8 mouse cellular contexts compared by ENCODE assay signal in genomic region chr2:126676122-126676515, GRCm38 (mm10). TPM values are rescaled to one million over a fixed set of nuclear protein-coding genes. Genes with fewer than 3 reads are reported as not detected.
A peak's percentile ranks its signal among the peaks of the same experiment; 100 is the strongest.
DNase-seq lines count a peak whose midpoint lies in the region; ATAC-seq and TF ChIP-seq lines count a peak whose summit lies in the region.

Gabpb1 (minus strand) TSS chr2:126676337.

- H3K79me2 ChIP-seq in heart, adult 2 months (replicated peaks; ENCODE audit: control insufficient read depth, insufficient read depth, low read length) = peaks cover 5% of the 10 kb centered on the region

- H3K4me3 ChIP-seq in heart, adult 2 months = peak within 1 kb of the TSS; percentile 91
- peak within 1 kb of the TSS; percentile 74 for H3K4me3 ChIP-seq in ES-Bruce4 (ENCODE audit: low read depth, low read length)
- H3K4me3 ChIP-seq in embryonic facial prominence, embryonic 10.5 days = peak within 1 kb of the TSS; percentile 96
- peak within 1 kb of the TSS; percentile 93 for H3K4me3 ChIP-seq in limb, embryonic 14.5 days (replicated peaks; ENCODE audit: low read length)
- H3K4me3 ChIP-seq in small intestine, adult 2 months (ENCODE audit: low read depth, low read length) = peak within 1 kb of the TSS; percentile 97

- TF ChIP-seq POLR2A in heart, adult 2 months (IDR thresholded peaks at IDR 0.05; ENCODE audit: insufficient read depth, low read depth, low read length) = no peak
- no peak for TF ChIP-seq POLR2A in ES-Bruce4 (IDR thresholded peaks at IDR 0.05; ENCODE audit: insufficient read depth, low read length)
- TF ChIP-seq POLR2A in limb, embryonic 14.5 days (IDR thresholded peaks at IDR 0.05; ENCODE audit: borderline replicate concordance, extremely low read depth, insufficient read depth, insufficient read length) = no peak
- no peak for TF ChIP-seq POLR2A in small intestine, adult 2 months (IDR thresholded peaks at IDR 0.05; ENCODE audit: low read depth, low read length)

- H3K27me3 ChIP-seq in heart, adult 2 months (ENCODE audit: control insufficient read depth, insufficient read depth, low read length) = no peaks in the 10 kb centered on the region
- no peaks in the 10 kb centered on the region for H3K27me3 ChIP-seq in ES-Bruce4 (ENCODE audit: control insufficient read depth, insufficient read depth, low read length, poor library complexity, severe bottlenecking)
- no peaks in the 10 kb centered on the region for H3K27me3 ChIP-seq in embryonic facial prominence, embryonic 10.5 days (replicated peaks; ENCODE audit: low read depth, poor library complexity, severe bottlenecking)
- no peaks in the 10 kb centered on the region for H3K27me3 ChIP-seq in limb, embryonic 14.5 days (ENCODE audit: control insufficient read depth, insufficient read depth, low read length)
- H3K27me3 ChIP-seq in small intestine, adult 2 months (ENCODE audit: control insufficient read depth, insufficient read depth, low read length) = no peaks in the 10 kb centered on the region

- peaks cover 28% of the 10 kb centered on the region for H3K36me3 ChIP-seq in heart, adult 2 months (ENCODE audit: control insufficient read depth, insufficient read depth, low read length)
- H3K36me3 ChIP-seq in ES-Bruce4 (ENCODE audit: control insufficient read depth, insufficient read depth, low read length, poor library complexity, severe bottlenecking) = no peaks in the 10 kb centered on the region; the same call in 1 of the 2 replicates
- H3K36me3 ChIP-seq in embryonic facial prominence, embryonic 10.5 days (replicated peaks) = peaks cover 42% of the 10 kb centered on the region
- H3K36me3 ChIP-seq in limb, embryonic 14.5 days (ENCODE audit: control insufficient read depth, insufficient read depth, low read length) = no peaks in the 10 kb centered on the region
- H3K36me3 ChIP-seq in small intestine, adult 2 months (ENCODE audit: control insufficient read depth, insufficient read depth, low read length) = no peaks in the 10 kb centered on the region

- no peaks in the 10 kb centered on the region for H3K9me3 ChIP-seq in ES-Bruce4 (replicated peaks; ENCODE audit: control insufficient read depth, insufficient read depth, low read length, poor library complexity, severe bottlenecking)
- H3K9me3 ChIP-seq in embryonic facial prominence, embryonic 10.5 days = peaks cover 7% of the 10 kb centered on the region; the same call in 1 of the 2 replicates
- H3K9me3 ChIP-seq in limb, embryonic 14.5 days (ENCODE audit: control insufficient read depth, low read length) = no peaks in the 10 kb centered on the region

- H3K9ac ChIP-seq in heart, adult 2 months (ENCODE audit: low read depth, low read length) = peak within 1 kb of the TSS; percentile 99
- peak within 1 kb of the TSS; percentile 98 for H3K9ac ChIP-seq in ES-Bruce4 (ENCODE audit: low read depth, poor library complexity, severe bottlenecking)
- H3K9ac ChIP-seq in limb, embryonic 14.5 days (ENCODE audit: low read depth, low read length, severe bottlenecking) = peak within 1 kb of the TSS; percentile 99

- ATAC-seq in limb, embryonic 14.5 days (ENCODE audit: low FRiP score, low read depth) = no peak

- no peak for TF ChIP-seq EP300 in heart, adult 2 months (IDR thresholded peaks at IDR 0.05; ENCODE audit: insufficient read depth, low read depth, low read length)
- TF ChIP-seq EP300 in ES-Bruce4 (IDR thresholded peaks at IDR 0.05; ENCODE audit: insufficient read depth, low read depth, low read length) = no peak

- intact Hi-C loops in heart, adult 2 months (cut with DNase I) = no loop called here
- intact Hi-C loops in heart, postnatal 36 days (cut with DNase I) = no loop called here

- no peak for TF ChIP-seq CTCF in heart, adult 2 months (IDR thresholded peaks at IDR 0.05)
- TF ChIP-seq CTCF in ES-Bruce4 (IDR thresholded peaks at IDR 0.05; ENCODE audit: low read depth, low read length) = no peak
- no peak for TF ChIP-seq CTCF in small intestine, adult 2 months (IDR thresholded peaks at IDR 0.05; ENCODE audit: extremely low read depth, insufficient read length, insufficient replicate concordance, low read depth, low read length)

- no peak for DNase-seq in heart, adult 2 months
- no peak for DNase-seq in heart, adult 9 months (ENCODE audit: low spot score in 2 of 2)
- no peak for DNase-seq in embryonic facial prominence, embryonic 10.5 days (ENCODE audit: low spot score)
- no peak for DNase-seq in heart, postnatal 36 days
- DNase-seq in limb, embryonic 14.5 days (ENCODE audit: low spot score) = no peak
- no peak for DNase-seq in frontal cortex, postnatal 14 days (ENCODE audit: low spot score in 2 of 2)

- H3K4me2 ChIP-seq in limb, embryonic 14.5 days (replicated peaks; ENCODE audit: low read depth, low read length, severe bottlenecking) = peak within 1 kb of the TSS; percentile 57

- peak within 1 kb of the TSS; percentile 100 for H3K27ac ChIP-seq in heart, adult 2 months
- peak within 1 kb of the TSS; percentile 79 for H3K27ac ChIP-seq in ES-Bruce4 (ENCODE audit: insufficient read depth, low read length)
- peak within 1 kb of the TSS; percentile 100 for H3K27ac ChIP-seq in embryonic facial prominence, embryonic 10.5 days (replicated peaks)
- peak within 1 kb of the TSS; percentile 100 for H3K27ac ChIP-seq in limb, embryonic 14.5 days (replicated peaks; ENCODE audit: low read depth, low read length)
- H3K27ac ChIP-seq in small intestine, adult 2 months (ENCODE audit: insufficient read depth, low read depth, low read length) = peak within 1 kb of the TSS; percentile 97

- H3K4me1 ChIP-seq in heart, adult 2 months (ENCODE audit: control insufficient read depth, insufficient read depth, low read length) = peaks cover 7% of the 10 kb centered on the region
- H3K4me1 ChIP-seq in ES-Bruce4 (ENCODE audit: control insufficient read depth, insufficient read depth, low read length) = peaks cover 2% of the 10 kb centered on the region
- H3K4me1 ChIP-seq in embryonic facial prominence, embryonic 10.5 days = peaks cover 25% of the 10 kb centered on the region
- H3K4me1 ChIP-seq in limb, embryonic 14.5 days (ENCODE audit: control insufficient read depth, insufficient read depth, low read length) = peaks cover 23% of the 10 kb centered on the region; the same call in 1 of the 2 replicates
- H3K4me1 ChIP-seq in small intestine, adult 2 months (ENCODE audit: control insufficient read depth, insufficient read depth, insufficient read length, low read length) = no peaks in the 10 kb centered on the region; the same call in 1 of the 2 replicates

- 15% methylated on average over 12 of the region's 12 CpGs for WGBS in heart, adult 2 months
- 29% methylated on average over 12 of the region's 12 CpGs for WGBS in embryonic facial prominence, embryonic 10.5 days
- WGBS in limb, embryonic 14.5 days = 21% methylated on average over 12 of the region's 12 CpGs
- WGBS in small intestine, adult 2 months = 15% methylated on average over 12 of the region's 12 CpGs

RNA-seq across cellular contexts. Expression of gene Gabpb1, which starts in this region (rescaled TPM):
- 10 to 100 TPM; 10.6 to 13.1 TPM for total RNA-seq in heart, adult 2 months (2021)
- 5.8 and 9.7 TPM in 2 replicates for polyA plus RNA-seq in heart, adult 2 months (2012; rRNA removed)
- 70.4 and 72.3 TPM in 2 replicates for polyA plus RNA-seq in ES-Bruce4 (2011; ENCODE audit: insufficient read depth, insufficient read length, low read depth, missing spikeins)
- polyA plus RNA-seq in embryonic facial prominence, embryonic 10.5 days (2016; fragmentation: Nextera tagmentation; extraction: Ambion mirVana) = 80.6 and 87.3 TPM in 2 replicates
- total RNA-seq in heart, postnatal 36 days (2021) = 10 to 100 TPM; 12.1 to 13.6 TPM
- 44.6 and 45.3 TPM in 2 replicates for polyA plus RNA-seq in limb, embryonic 14.5 days (2012; rRNA removed)
- polyA plus RNA-seq in limb, embryonic 14.5 days (2014; fragmentation: Nextera tagmentation; extraction: Ambion mirVana) = 48.0 and 59.5 TPM in 2 replicates
- 3.3 and 5.0 TPM in 2 replicates for polyA plus RNA-seq in small intestine, adult 2 months (2012; rRNA removed)
